Mouse (Mus musculus) kidney, adult 2 months (tissue): ENCODE measurements at regions not wholly inside any gene's neighbourhood (a gene's known extent, or its start where the extent isn't known, plus 50 kb on each side); places are given as distances from the start of the nearest gene placed in this dataset.

Experiments used
- CTCF ChIP-seq: fragments of 200-500 bp; conservative IDR thresholded peaks from 2 replicates; pipeline ENCODE4 v1.5.1; 2011; ENCODE audit warnings: low read depth, mild to moderate bottlenecking, control low read depth, low read length, moderate library complexity, mixed read lengths; ENCODE audit not compliant: insufficient read depth, insufficient read length
- POLR2A ChIP-seq: fragments of 200-500 bp; IDR thresholded peaks from one replicate; pipeline ENCODE4 v1.6.1; 2011; ENCODE audit warnings: low read depth, low read length, control low read depth

GRCm38 (mm10) chr14:25377554-25377899 is 81.5 kb upstream of the Zmiz1 start:
- TF ChIP-seq POLR2A: no peak
- no peak for TF ChIP-seq CTCF
